Mouse (Mus musculus): ENCODE results near the gene Stk16. TPM values are rescaled to one million over a fixed set of nuclear protein-coding genes. Genes with fewer than 3 reads are reported as not detected.

Gene Stk16
- total and polyA plus RNA-seq, 3 experiments: 42.4 to 68.3 (median 42.5) TPM

DNA sequence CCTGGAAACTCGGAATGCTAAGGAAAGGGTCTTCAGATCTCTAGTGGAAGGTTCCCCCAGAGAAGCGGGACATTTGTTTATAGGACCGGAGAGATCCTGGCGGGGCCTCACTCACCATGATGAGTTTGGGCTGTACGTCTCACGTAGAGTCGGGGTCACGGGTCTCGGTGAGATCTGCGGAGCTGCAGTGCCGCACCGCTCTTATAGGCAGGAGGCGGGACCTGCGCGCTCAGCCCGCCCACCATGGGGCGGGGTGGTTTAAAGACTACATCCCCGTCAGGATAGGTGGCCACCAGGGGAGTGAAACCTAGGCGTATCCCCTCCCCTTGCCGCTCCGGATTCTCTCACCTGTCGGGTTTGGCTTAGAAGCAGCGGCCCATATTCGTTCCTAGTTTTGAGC lies 8.4 kb downstream of the Stk16 start:
- Histone ChIP-seq H3K36me3 (ENCODE audit: control insufficient read depth, insufficient read depth, low read length) (peaks cover 5% of the 10 kb centered on the region), H3K79me2 (replicated peaks; ENCODE audit: control insufficient read depth, insufficient read depth, low read length) (no peaks in the 10 kb centered on the region), H3K9ac (ENCODE audit: low read depth, low read length) (peak overlapping the region; percentile 90), H3K27me3 (ENCODE audit: control insufficient read depth, insufficient read depth, low read length) (no peaks in the 10 kb centered on the region), H3K27ac (peak overlapping the region; percentile 88), H3K4me1 (ENCODE audit: control insufficient read depth, insufficient read depth, low read length) (peaks cover 2% of the 10 kb centered on the region), H3K4me3 (peak overlapping the region; percentile 62)
- WGBS: under 1% methylated on average over 24 of the region's 24 CpGs
- TF ChIP-seq CTCF (IDR thresholded peaks at IDR 0.05) (peak; percentile 55), EP300 (IDR thresholded peaks at IDR 0.05; ENCODE audit: insufficient read depth, low read depth, low read length) (peak; percentile 71; the same call in 1 of the 2 replicates), POLR2A (IDR thresholded peaks at IDR 0.05; ENCODE audit: insufficient read depth, low read depth, low read length) (peak; percentile 99)
- intact Hi-C loops (cut with DNase I): no loop called here
- peak; percentile 92 to 94 for DNase-seq

GRCm38 (mm10) chr1:75219531-75219930 lies 8.9 kb downstream of the Stk16 start, which contains the start of gene Tuba4a:
Gene Tuba4a, minus strand, starts transcription at chr1:75219865.
- H3K4me3 ChIP-seq: peak within 1 kb of the TSS; percentile 62
- DNase-seq: no peak
- TF ChIP-seq CTCF (IDR thresholded peaks at IDR 0.05) (peak; percentile 46; the same call in 1 of the 2 replicates), EP300 (IDR thresholded peaks at IDR 0.05; ENCODE audit: insufficient read depth, low read depth, low read length) (no peak)
- WGBS: 2% methylated on average over 34 of the region's 34 CpGs
- no peaks in the 10 kb centered on the region for H3K79me2 ChIP-seq (replicated peaks; ENCODE audit: control insufficient read depth, insufficient read depth, low read length)
- peak within 1 kb of the TSS; percentile 90 for H3K9ac ChIP-seq (ENCODE audit: low read depth, low read length)
- no peaks in the 10 kb centered on the region for H3K27me3 ChIP-seq (ENCODE audit: control insufficient read depth, insufficient read depth, low read length)
- H3K36me3 ChIP-seq (ENCODE audit: control insufficient read depth, insufficient read depth, low read length): peaks cover under 1% of the 10 kb centered on the region
- peaks cover 2% of the 10 kb centered on the region for H3K4me1 ChIP-seq (ENCODE audit: control insufficient read depth, insufficient read depth, low read length)
- H3K27ac ChIP-seq: peak within 1 kb of the TSS; percentile 88
- intact Hi-C loops (cut with DNase I): no loop called here

DNA sequence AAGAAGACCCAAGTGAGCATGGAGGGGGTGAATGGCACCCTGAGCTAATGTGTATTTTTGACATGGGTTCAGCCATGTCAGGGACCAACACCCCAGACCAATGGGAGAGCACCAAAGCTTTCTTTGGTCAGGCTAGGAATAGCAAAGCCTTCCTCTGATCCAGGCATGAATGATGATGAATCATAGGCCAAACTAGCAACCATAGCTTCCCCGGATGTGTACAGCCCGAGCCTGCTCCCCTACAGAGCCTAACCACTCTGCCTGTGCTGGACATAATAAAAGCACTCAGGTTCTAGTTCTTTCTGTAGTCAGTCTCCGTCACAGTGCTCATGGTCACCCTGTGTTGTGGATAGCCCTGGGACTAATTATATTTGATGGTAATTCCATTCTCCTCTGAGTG lies 10.9 kb downstream of the Stk16 start:
- WGBS: 82% methylated on average over 3 of the region's 3 CpGs
- H3K27ac ChIP-seq: no peak overlapping the region
- DNase-seq: no peak
- peaks cover 2% of the 10 kb centered on the region for H3K4me1 ChIP-seq (ENCODE audit: control insufficient read depth, insufficient read depth, low read length)
- intact Hi-C loops (cut with DNase I): no loop called here
- H3K4me3 ChIP-seq: no peak overlapping the region
- TF ChIP-seq EP300 (IDR thresholded peaks at IDR 0.05; ENCODE audit: insufficient read depth, low read depth, low read length) (no peak), CTCF (IDR thresholded peaks at IDR 0.05) (no peak), POLR2A (IDR thresholded peaks at IDR 0.05; ENCODE audit: insufficient read depth, low read depth, low read length) (no peak)
- H3K36me3 ChIP-seq (ENCODE audit: control insufficient read depth, insufficient read depth, low read length): no peaks in the 10 kb centered on the region
- H3K79me2 ChIP-seq (replicated peaks; ENCODE audit: control insufficient read depth, insufficient read depth, low read length): no peaks in the 10 kb centered on the region
- no peak overlapping the region for H3K9ac ChIP-seq (ENCODE audit: low read depth, low read length)
- no peaks in the 10 kb centered on the region for H3K27me3 ChIP-seq (ENCODE audit: control insufficient read depth, insufficient read depth, low read length)

- 66% methylated on average over 6 of the region's 6 CpGs for WGBS
- TF ChIP-seq POLR2A (IDR thresholded peaks at IDR 0.05; ENCODE audit: insufficient read depth, low read depth, low read length) (no peak), EP300 (IDR thresholded peaks at IDR 0.05; ENCODE audit: insufficient read depth, low read depth, low read length) (no peak), CTCF (IDR thresholded peaks at IDR 0.05) (no peak)
- no peak overlapping the region for H3K27ac ChIP-seq
- intact Hi-C loops (cut with DNase I): no loop called here
- DNase-seq: no peak
- H3K27me3 ChIP-seq (ENCODE audit: control insufficient read depth, insufficient read depth, low read length): no peaks in the 10 kb centered on the region
- H3K4me3 ChIP-seq: no peak overlapping the region
- H3K79me2 ChIP-seq (replicated peaks; ENCODE audit: control insufficient read depth, insufficient read depth, low read length): no peaks in the 10 kb centered on the region
- no peak overlapping the region for H3K9ac ChIP-seq (ENCODE audit: low read depth, low read length)
- no peaks in the 10 kb centered on the region for H3K36me3 ChIP-seq (ENCODE audit: control insufficient read depth, insufficient read depth, low read length)
- H3K4me1 ChIP-seq (ENCODE audit: control insufficient read depth, insufficient read depth, low read length): peaks cover 2% of the 10 kb centered on the region
These were observed 12.3 kb downstream of the Stk16 start for GRCm38 (mm10) chr1:75222926-75223325.

DNA sequence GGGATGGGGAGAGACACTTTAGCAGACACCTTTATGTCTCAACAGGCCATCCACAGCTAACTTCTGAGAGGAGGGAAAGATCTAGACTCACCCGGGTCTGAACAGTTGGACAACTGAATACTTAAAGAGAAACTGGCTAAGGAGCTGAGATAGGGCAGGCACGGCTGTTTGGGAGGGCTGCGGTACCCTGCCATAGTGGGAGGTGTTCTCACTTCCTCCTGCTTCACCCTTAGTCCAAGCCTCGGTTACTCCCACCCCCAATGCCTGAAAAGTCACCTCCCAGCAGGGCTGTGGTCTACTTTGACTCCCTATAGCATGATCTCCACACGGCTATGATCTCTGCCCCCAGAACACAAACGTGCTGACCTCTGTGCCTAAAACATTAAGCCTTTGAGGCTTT lies 12.9 kb downstream of the Stk16 start:
- intact Hi-C loops (cut with DNase I): no loop called here
- WGBS: 54% methylated on average over 6 of the region's 6 CpGs
- no peak overlapping the region for H3K27ac ChIP-seq

DNA sequence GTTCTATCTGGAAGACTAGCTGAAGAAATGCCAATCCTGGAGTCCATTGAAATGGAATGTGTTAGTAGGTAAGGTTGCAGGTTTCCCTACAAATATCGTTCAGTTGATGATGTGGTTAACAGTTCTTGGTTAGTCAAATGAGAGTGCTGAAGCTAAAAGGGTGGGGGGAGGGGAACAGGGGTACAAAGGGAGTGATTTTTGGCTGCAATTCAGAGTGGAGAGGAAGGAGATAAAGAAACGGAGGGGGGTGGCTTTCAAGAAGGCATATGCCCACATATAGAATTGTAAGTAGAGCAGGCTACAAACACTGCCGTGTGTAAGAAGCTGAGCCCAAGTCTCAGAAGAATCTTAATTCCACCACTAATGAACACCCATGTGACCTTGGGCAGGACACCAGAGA lies 14.8 kb downstream of the Stk16 start:
- Histone ChIP-seq H3K27me3 (ENCODE audit: control insufficient read depth, insufficient read depth, low read length) (no peaks in the 10 kb centered on the region), H3K79me2 (replicated peaks; ENCODE audit: control insufficient read depth, insufficient read depth, low read length) (no peaks in the 10 kb centered on the region), H3K36me3 (ENCODE audit: control insufficient read depth, insufficient read depth, low read length) (no peaks in the 10 kb centered on the region), H3K27ac (no peak overlapping the region), H3K4me1 (ENCODE audit: control insufficient read depth, insufficient read depth, low read length) (no peaks in the 10 kb centered on the region), H3K4me3 (no peak overlapping the region), H3K9ac (ENCODE audit: low read depth, low read length) (no peak overlapping the region)
- no peak for TF ChIP-seq CTCF (IDR thresholded peaks at IDR 0.05)
- TF ChIP-seq POLR2A (IDR thresholded peaks at IDR 0.05; ENCODE audit: insufficient read depth, low read depth, low read length): no peak
- no peak for TF ChIP-seq EP300 (IDR thresholded peaks at IDR 0.05; ENCODE audit: insufficient read depth, low read depth, low read length)
- WGBS: 43% methylated on average over 3 of the region's 3 CpGs
- no peak for DNase-seq
- intact Hi-C loops (cut with DNase I): no loop called here

More for the DNA sequence above, 12.9 kb downstream of the Stk16 start:
- H3K4me1 ChIP-seq (ENCODE audit: control insufficient read depth, insufficient read depth, low read length): peaks cover 2% of the 10 kb centered on the region
- H3K79me2 ChIP-seq (replicated peaks; ENCODE audit: control insufficient read depth, insufficient read depth, low read length): no peaks in the 10 kb centered on the region
- no peaks in the 10 kb centered on the region for H3K36me3 ChIP-seq (ENCODE audit: control insufficient read depth, insufficient read depth, low read length)
- no peak for TF ChIP-seq CTCF (IDR thresholded peaks at IDR 0.05)
- no peak for TF ChIP-seq EP300 (IDR thresholded peaks at IDR 0.05; ENCODE audit: insufficient read depth, low read depth, low read length)
- H3K27me3 ChIP-seq (ENCODE audit: control insufficient read depth, insufficient read depth, low read length): no peaks in the 10 kb centered on the region
- no peak overlapping the region for H3K9ac ChIP-seq (ENCODE audit: low read depth, low read length)
- H3K4me3 ChIP-seq: no peak overlapping the region
- DNase-seq: no peak
